Mouse (Mus musculus) thymus, postnatal 4 days (tissue): ENCODE results near the gene Prpf18.
A peak's percentile ranks its signal among the peaks of the same experiment; 100 is the strongest.
"Not testable (repeated sequence)": the region's sequence is repeated elsewhere in the genome, so short reads cannot be mapped to it uniquely, and the experiment has no call there.

Experiments used
- DNase-seq: peaks from one replicate; pipeline ENCODE4 v3.0.0; 2021

The Prpf18 gene

DNA sequence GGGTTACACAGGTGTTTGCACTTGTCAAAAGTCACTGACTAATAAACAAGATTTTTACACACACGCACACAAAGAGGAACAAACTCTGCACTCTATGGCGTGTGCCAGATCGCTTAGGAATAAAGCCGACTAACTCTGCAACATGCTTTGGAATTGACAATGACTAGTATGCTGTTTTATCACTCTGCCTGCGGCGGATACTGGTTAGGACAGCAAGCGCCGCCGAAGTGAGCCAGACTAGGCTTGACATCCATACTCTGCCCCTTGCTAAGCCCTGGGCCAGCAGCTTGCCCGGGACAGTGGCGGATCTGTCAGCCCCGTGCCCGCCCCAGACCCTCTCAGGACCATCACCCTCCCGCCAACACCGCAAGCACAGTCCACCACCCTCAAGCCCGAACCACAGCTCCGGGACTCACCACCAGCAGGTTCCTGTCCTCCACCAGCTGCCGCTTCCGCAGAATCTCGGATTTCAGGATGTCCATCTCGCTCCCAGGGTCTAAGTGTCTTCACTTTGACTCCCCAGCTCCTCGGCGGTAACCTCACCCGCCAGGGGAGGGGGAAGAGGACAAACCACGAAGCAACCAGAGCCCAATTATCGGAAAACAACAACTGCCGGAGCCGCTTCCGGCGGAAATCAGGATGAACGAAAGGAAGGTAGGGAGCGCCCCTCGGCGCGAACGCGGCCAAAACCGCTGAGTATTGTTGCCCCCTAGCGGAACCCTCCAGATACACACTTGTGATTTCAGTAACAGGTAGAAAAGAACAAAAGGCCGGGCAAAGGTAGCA lies at the start of gene Prpf18:
Gene Prpf18, minus strand, starts transcription at position 614 of the 786 bp plus-strand sequence.
- peak; percentile 92 for DNase-seq

- DNase-seq: no peak
These were observed 28.0 kb upstream of the Prpf18 start for GRCm38 (mm10) chr2:4679886-4680285.

- DNase-seq: no peak
These were observed 19.7 kb upstream of the Prpf18 start for GRCm38 (mm10) chr2:4671636-4672035.

DNA sequence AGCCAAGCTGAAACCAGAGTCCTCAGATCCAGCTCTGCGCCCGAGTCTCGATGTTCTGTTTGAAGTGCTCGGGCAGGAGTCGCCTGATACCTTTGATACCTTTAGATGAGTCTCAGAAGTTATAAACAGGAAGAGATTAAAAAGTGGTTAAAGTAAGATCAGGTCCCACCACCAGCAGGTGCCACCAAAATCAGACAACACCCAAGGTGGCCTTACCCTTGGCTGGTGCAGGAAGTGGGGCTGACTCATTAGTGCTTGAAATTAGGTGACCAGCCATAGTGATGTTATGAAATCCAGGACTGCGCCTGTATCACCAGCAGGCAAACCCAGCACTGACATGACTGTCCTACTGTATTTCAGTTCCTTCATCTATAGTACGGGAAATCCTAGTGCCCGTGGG lies 17.8 kb upstream of the Prpf18 start:
- DNase-seq: no peak

DNA sequence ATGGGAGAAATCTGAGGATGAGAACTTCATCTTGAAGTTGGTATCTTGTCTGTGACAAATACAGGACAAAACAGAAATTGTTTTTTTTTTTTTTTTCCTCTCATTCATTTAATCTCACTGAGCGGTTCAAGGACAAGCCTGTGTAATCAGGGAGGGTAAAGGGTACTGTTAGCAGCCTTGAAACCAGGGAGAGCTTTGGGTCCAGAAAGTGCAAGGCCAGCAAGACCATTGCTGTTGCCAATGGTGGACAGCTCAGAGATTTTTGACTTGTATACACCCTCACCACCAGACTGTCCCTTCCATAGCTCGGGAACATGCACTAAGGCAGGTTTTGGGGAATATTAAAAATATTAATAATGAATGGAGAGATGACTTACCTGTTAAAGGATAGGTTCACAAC lies 16.7 kb upstream of the Prpf18 start:
- DNase-seq: no peak

GRCm38 (mm10) chr2:4660677-4661076 lies 8.8 kb upstream of the Prpf18 start:
- no peak for DNase-seq

GRCm38 (mm10) chr2:4649646-4650045 lies 2.3 kb downstream of the Prpf18 start:
- no peak for DNase-seq

GRCm38 (mm10) chr2:4648094-4648493 lies 3.8 kb downstream of the Prpf18 start:
- no peak for DNase-seq

GRCm38 (mm10) chr2:4645066-4645465 lies 6.8 kb downstream of the Prpf18 start:
- no peak for DNase-seq

- no peak for DNase-seq
These were observed 13.7 kb downstream of the Prpf18 start for GRCm38 (mm10) chr2:4638189-4638588.

GRCm38 (mm10) chr2:4636656-4637055 lies 15.3 kb downstream of the Prpf18 start:
- no peak for DNase-seq

DNA sequence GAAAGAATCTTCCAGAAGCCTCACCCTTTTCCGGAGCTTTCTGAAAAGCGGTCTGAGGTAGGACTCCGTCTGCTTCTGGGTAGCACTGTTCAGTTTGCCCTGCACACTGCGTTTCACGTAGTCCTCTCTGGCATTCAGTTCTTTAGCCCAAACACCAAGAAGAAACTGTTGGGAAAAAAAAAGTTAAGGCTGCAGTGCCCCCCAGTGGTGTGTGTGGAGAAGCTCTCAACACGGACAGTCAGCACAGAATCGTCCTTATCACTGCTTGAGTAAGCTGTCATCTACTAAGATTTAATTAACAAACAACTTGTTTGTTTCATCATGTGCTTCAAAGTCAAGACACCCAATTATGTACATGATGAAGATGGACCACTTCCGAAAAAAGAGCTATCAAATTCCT lies 16.1 kb downstream of the Prpf18 start:
- no peak for DNase-seq

DNA sequence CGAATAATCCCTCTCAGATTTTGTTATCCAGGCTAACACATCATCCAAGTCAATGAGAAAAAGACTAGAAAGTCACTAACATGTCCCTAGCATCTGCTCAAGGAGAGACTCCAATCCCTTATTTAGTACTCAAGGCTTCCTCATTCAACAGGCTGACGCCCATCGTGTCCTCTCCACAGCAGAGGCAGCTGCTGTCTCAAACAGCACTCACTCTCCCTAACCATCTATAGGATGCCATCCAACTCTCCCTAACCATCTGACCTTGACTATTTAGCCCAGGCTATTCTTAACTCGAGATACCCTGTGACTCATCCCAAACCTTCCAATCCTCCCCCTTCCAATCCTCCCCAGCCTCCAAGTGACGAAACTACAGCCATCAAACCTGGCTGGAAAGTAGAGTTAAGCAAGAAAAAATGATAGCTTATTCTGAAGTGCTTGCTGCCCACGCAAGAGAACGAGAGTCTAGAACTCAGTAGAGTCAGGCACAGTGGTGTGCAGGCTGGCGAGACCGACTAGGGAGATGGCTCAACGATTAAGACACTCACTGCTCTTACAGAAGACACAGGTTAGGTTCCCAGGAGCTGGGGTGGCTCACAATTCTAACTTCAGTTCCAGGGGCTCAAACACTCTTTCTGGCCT lies 21.6 kb downstream of the Prpf18 start:
- no peak for DNase-seq

GRCm38 (mm10) chr2:4629470-4629869 lies 22.4 kb downstream of the Prpf18 start:
- no peak for DNase-seq

GRCm38 (mm10) chr2:4628920-4629319 lies 23.0 kb downstream of the Prpf18 start:
- no peak for DNase-seq

DNA sequence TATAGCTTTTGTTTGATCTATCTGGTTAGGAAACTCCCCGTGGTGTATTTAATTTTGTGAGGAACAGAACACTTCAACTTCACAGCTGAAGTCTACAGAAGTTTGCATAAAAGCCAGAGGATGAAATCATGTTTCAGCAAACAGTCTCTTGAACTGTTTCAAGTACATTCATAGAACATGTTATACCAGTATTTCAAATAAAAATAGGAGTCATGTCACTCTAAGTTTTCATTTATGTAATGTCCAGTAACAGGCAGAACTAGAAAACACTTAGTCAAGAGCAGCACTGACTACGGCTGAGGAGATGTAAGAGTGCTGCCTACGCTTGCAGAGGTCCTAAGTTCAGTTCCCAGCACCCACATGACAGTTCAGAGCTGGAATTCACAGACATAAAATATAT lies 25.0 kb downstream of the Prpf18 start:
- no peak for DNase-seq

DNA sequence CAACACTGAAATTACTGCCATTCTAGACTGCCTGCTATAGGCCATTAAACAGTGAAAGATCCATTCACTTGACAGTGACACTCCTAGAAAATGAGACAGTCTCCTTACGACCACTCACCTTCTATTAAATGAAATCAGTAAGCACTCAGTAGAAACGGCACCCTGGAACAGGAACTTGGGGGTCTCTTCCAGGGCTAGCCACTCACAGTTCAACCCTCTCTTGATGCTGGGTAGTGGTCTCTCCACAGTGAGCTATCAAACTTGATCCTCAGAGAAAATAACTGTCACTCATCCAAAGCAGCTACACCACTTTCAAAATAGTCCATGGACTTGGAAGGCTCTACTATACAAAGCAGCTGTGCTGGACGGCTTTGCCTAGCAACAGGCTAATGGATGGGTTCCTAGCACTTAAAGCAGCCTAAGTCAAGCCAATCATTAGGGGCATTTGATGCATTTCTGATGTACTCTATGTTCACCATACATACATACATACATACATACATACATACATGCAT lies 30.4 kb downstream of the Prpf18 start:
- DNase-seq: no peak

DNA sequence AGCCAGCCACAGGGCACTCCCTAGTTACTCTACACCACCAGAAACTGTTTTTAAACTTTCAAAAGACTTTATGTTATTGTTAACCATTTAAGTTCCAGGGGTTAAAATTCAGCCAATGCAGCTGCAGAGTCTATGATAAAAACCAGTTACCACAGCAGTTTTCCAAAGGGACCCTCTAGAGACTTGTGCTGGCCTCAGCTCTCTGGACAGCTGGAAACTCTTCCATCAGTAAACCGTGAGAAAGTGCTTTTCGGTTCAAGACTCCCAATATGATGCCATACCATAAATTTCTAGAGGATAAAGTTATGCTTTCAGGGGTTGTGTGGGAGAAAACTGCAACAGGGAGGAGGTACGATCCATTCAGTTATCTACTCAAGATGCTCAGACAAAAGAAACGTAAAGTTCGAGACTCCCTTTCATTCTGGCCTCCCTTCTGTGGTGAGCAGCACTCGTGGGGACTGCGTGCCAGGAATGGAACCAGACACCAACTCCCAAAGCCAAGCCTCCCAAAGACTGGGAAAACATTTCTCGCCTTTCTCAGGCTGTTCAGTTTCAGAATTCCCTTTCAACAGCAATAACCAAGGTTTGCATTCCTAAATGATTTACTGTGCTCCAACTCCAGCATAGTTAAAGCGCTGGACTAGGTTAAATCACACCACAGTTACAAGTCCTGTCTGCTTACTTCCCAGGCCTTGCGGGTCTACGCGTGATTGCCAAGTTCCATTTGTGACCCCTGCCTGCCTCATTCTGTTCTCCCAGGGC lies 31.1 kb downstream of the Prpf18 start:
- no peak for DNase-seq

GRCm38 (mm10) chr2:4619893-4620593 lies 31.9 kb downstream of the Prpf18 start:
- DNase-seq: no peak

DNA sequence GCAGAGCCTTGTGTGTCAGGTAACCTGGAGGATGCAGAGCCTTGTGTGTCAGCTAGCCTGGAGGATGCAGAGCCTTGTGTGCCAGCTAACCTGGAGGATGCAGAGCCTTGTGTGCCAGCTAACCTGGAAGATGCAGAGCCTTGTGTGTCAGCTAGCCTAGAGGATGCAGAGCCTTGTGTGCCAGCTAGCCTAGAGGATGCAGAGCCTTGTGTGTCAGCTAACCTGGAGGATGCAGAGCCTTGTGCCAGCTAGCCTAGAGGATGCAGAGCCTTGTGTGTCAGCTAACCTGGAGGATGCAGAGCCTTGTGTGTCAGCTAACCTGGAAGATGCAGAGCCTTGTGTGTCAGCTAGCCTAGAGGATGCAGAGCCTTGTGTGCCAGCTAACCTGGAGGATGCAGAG lies 32.8 kb downstream of the Prpf18 start:
- not testable (repeated sequence) for DNase-seq

DNA sequence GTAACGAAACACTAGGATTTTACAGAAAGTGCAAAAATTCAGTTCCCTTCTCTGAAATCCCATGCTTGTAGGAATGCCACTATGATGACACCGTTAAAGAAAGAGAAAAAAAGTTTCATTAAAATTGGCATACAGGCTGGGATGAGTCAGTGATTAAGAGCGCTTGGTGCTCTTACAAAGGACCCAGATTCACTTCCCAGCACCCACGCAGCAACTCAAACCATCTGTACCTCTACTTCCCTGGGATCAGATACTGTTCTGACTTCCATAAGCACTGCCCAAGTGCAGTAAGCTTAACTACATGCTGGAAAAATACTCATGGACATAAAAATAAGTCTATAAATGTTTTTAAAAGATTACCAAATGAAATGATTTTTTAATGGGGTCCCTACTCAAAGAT lies 34.9 kb downstream of the Prpf18 start:
- no peak for DNase-seq

DNA sequence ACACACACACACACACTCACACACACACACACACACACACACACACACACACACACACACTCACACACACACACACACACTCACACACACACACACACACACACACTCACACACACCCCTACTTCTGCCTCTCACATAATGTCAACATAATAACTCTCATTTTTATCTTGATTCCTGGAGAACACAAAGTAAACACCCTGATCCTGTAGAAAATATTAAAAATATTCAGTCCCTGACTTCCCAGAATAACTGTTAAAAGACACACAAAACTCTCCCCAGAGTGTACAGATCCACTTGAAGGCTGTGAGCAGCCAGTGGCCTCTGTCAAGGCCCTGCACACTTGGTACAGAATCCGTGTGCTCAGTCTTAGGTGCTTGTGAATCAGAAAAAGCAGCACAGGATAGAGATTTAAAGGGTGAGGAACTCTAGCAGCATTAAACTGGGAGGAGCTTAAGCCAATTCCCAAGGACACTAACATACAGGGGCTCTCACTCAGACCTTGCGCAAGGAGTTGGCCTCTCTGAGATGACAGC lies 36.8 kb downstream of the Prpf18 start:
- no peak for DNase-seq
